29 mouse cellular contexts compared by ENCODE assay signal in genomic region chr6:40784378-40784777, GRCm38 (mm10).
"Had no signal": no experiment of that assay in that cellular context is flagged by ENCODE, and none has a peak within 500 bp of the region (broad histone marks: within the 10 kb centered on the region; RNA-seq: fewer than 3 reads in every experiment).

No protein-coding gene starts in this region.

- H3K36me3 ChIP-seq: heart, embryonic 13.5 days; heart, embryonic 15.5 days; hindbrain, embryonic 13.5 days; hindbrain, embryonic 15.5 days; kidney, embryonic 15.5 days; limb, embryonic 10.5 days; limb, embryonic 12.5 days; liver, embryonic 13.5 days; liver, embryonic 15.5 days had no signal

- H3K4me3 ChIP-seq: gastrocnemius, adult 2 months; heart, adult 2 months; heart, embryonic 13.5 days; heart, embryonic 15.5 days; hindbrain, embryonic 13.5 days; hindbrain, embryonic 15.5 days; kidney, embryonic 15.5 days; left cerebral cortex, adult 2 months; limb, embryonic 10.5 days; limb, embryonic 12.5 days; liver, embryonic 13.5 days; liver, embryonic 15.5 days had no signal

- H3K27me3 ChIP-seq: heart, embryonic 13.5 days; heart, embryonic 15.5 days; hindbrain, embryonic 13.5 days; hindbrain, embryonic 15.5 days; kidney, embryonic 15.5 days; limb, embryonic 12.5 days; liver, embryonic 13.5 days; liver, embryonic 15.5 days had no signal

- H3K9me3 ChIP-seq: heart, embryonic 13.5 days; heart, embryonic 15.5 days; hindbrain, embryonic 13.5 days; hindbrain, embryonic 15.5 days; kidney, embryonic 15.5 days; limb, embryonic 10.5 days; limb, embryonic 12.5 days; liver, embryonic 13.5 days; liver, embryonic 15.5 days had no signal

- DNase-seq: gastrocnemius, adult 2 months; gastrocnemius, postnatal 10 days; gastrocnemius, postnatal 25 days; heart, adult 11 months; heart, adult 2 months; heart, postnatal 14 days; heart, postnatal 36 days; kidney, adult 11 months; kidney, adult 2 months; kidney, adult 9 months; kidney, postnatal 10 days; kidney, postnatal 25 days; kidney, postnatal 4 days; layer of hippocampus, adult 9-11 months; layer of hippocampus, postnatal 36 days; liver; liver, embryonic 13.5 days had no signal

- H3K4me2 ChIP-seq: heart, embryonic 11.5 days; heart, embryonic 13.5 days; heart, embryonic 15.5 days; hindbrain, embryonic 13.5 days; hindbrain, embryonic 15.5 days; kidney, embryonic 15.5 days; limb, embryonic 12.5 days; liver, embryonic 11.5 days; liver, embryonic 13.5 days; liver, embryonic 15.5 days had no signal

- ATAC-seq: hindbrain, postnatal 0 days had no signal

- H3K27ac ChIP-seq: gastrocnemius, adult 2 months; heart, adult 2 months; heart, embryonic 13.5 days; heart, embryonic 15.5 days; hindbrain, embryonic 13.5 days; hindbrain, embryonic 15.5 days; hindbrain, postnatal 0 days; kidney, embryonic 15.5 days; left cerebral cortex, adult 2 months; limb, embryonic 10.5 days; limb, embryonic 12.5 days; liver, embryonic 13.5 days; liver, embryonic 15.5 days had no signal

- H3K9ac ChIP-seq: heart, embryonic 13.5 days; heart, embryonic 15.5 days; hindbrain, embryonic 13.5 days; hindbrain, embryonic 15.5 days; kidney, embryonic 15.5 days; limb, embryonic 12.5 days; liver, embryonic 13.5 days; liver, embryonic 15.5 days had no signal

- H3K4me1 ChIP-seq: heart, embryonic 13.5 days; heart, embryonic 15.5 days; hindbrain, embryonic 13.5 days; hindbrain, embryonic 15.5 days; kidney, embryonic 15.5 days; limb, embryonic 10.5 days; limb, embryonic 12.5 days; liver, embryonic 13.5 days; liver, embryonic 15.5 days had no signal
